Mouse (Mus musculus) liver, embryonic 14.5 days (tissue): ENCODE measurements around the gene Skp1a. TPM values are rescaled to one million over a fixed set of nuclear protein-coding genes. Genes with fewer than 3 reads are reported as not detected.

Experiments
- ATAC-seq: fragments of 200-750 bp; cut with Nextera tagmentation; 2 replicates; pipeline ENCODE4 v1.8.0; 2017; ENCODE audit warnings: moderate number of reproducible peaks, mild to moderate bottlenecking, moderate library complexity; ENCODE audit not compliant: insufficient read depth
- DNase-seq, 3 experiments: peaks; one replicate each; pipeline ENCODE4 v3.0.0-alpha.2; 2012 to 2013; ENCODE audit warnings: low read depth in 3 of 3, low spot score in 3 of 3
- H3K27ac ChIP-seq: fragments of 300-500 bp; sonication (generic); 2 replicates; pipeline ENCODE4 v1.5.1; 2014; ENCODE audit warnings: moderate library complexity, mild to moderate bottlenecking, control low read depth, inconsistent platforms
- H3K27me3 ChIP-seq: fragments of 300-500 bp; sonication (generic); 2 replicates; pipeline ENCODE4 v1.6.1; 2014; ENCODE audit warnings: mild to moderate bottlenecking, low read length, moderate library complexity; ENCODE audit not compliant: control insufficient read depth, insufficient read depth
- H3K36me3 ChIP-seq: fragments of 300-500 bp; sonication (generic); replicated peaks from 2 replicates; pipeline ENCODE4 v1.6.1; 2014; ENCODE audit warnings: low read depth; ENCODE audit not compliant: control insufficient read depth, insufficient read depth
- H3K4me1 ChIP-seq, 2 experiments: fragments of 200-500 bp in 1 of 2; fragments of 300-500 bp in 1 of 2; sonication (generic) in 1 of 2; replicated peaks; 2 replicates each; pipeline ENCODE4 v1.6.1; 2012 to 2014; ENCODE audit warnings: antibody characterized with exemption in 1 of 2, inconsistent platforms in 1 of 2, low read length in 1 of 2; ENCODE audit not compliant: control insufficient read depth in 2 of 2, insufficient read depth in 2 of 2
- H3K4me2 ChIP-seq: fragments of 300-500 bp; sonication (generic); 2 replicates; pipeline ENCODE4 v1.6.1; 2014; ENCODE audit warnings: low read depth, mild to moderate bottlenecking, control low read depth, moderate library complexity
- H3K4me3 ChIP-seq, 2 experiments: fragments of 200-500 bp in 1 of 2; fragments of 300-500 bp in 1 of 2; sonication (generic) in 1 of 2; 2 replicates each; pipeline ENCODE4 v1.5.1; 2012 to 2014; ENCODE audit warnings: low read depth in 2 of 2, low read length in 2 of 2, mild to moderate bottlenecking in 2 of 2, control low read depth in 1 of 2, inconsistent platforms in 1 of 2, moderate library complexity in 1 of 2; ENCODE audit not compliant: insufficient read depth in 1 of 2
- H3K9ac ChIP-seq: fragments of 300-500 bp; sonication (generic); replicated peaks from 2 replicates; pipeline ENCODE4 v1.6.1; 2014; ENCODE audit warnings: mild to moderate bottlenecking, control low read depth, moderate library complexity
- H3K9me3 ChIP-seq: fragments of 300-500 bp; sonication (generic); 2 replicates; pipeline ENCODE4 v1.6.1; 2016; ENCODE audit warnings: low read length, mixed read lengths; ENCODE audit not compliant: control insufficient read depth
- CTCF ChIP-seq: IDR thresholded peaks from 2 replicates; pipeline ENCODE4 v1.5.1; 2016; ENCODE audit warnings: antibody characterized with exemption, low read depth, control low read depth
- EP300 ChIP-seq: IDR thresholded peaks from 2 replicates; pipeline ENCODE4 v1.6.1; 2016; ENCODE audit warnings: antibody characterized with exemption, low read depth
- WGBS: fragments of 180-500 bp; shearing (Covaris S2); extraction: QIAGEN DNeasy Blood & Tissue Kit; methylation state at CpG from one replicate; pipeline ENCODE4 v1.1.7; 2014; ENCODE audit not compliant: insufficient replicate concordance; 5-methylcytosine and 5-hydroxymethylcytosine counted together
- polyA plus RNA-seq, 2 experiments: library from polyadenylated mRNA; depleted of rRNA in 1 of 2; stranded (reverse) in 1 of 2; unstranded in 1 of 2; fragments of >200 nt; fragmentation: Nextera tagmentation in 1 of 2; extraction: Ambion mirVana in 1 of 2; gene quantifications; 2 replicates each; pipeline versions ENCODE4 v1.2.1 to v1.2.3; 2012 to 2014

The Skp1a gene
- polyA plus RNA-seq, 2 experiments = 55.6 to 285 TPM

GRCm38 (mm10) chr11:52274456-52275112, 42.8 kb downstream of the Skp1a start:
- Histone ChIP-seq H3K9ac (no peak overlapping the region), H3K27me3 (no peaks in the 10 kb centered on the region), H3K4me3 (no peak overlapping the region), H3K4me2 (no peak overlapping the region), H3K27ac (no peak overlapping the region), H3K4me1 (no peaks in the 10 kb centered on the region), H3K9me3 (no peaks in the 10 kb centered on the region), H3K36me3 (no peaks in the 10 kb centered on the region)
- TF ChIP-seq EP300 (no peak), CTCF (no peak)
- WGBS = 70% methylated on average over 20 of the region's 20 CpGs
- no peak for ATAC-seq
- DNase-seq = no peak

- H3K9ac ChIP-seq = no peak overlapping the region
- H3K27me3 ChIP-seq = no peaks in the 10 kb centered on the region
- no peak for DNase-seq
- no peak overlapping the region for H3K4me3 ChIP-seq
- no peaks in the 10 kb centered on the region for H3K4me1 ChIP-seq
- H3K36me3 ChIP-seq = no peaks in the 10 kb centered on the region
- WGBS = 56% methylated on average over 8 of the region's 8 CpGs
- no peaks in the 10 kb centered on the region for H3K9me3 ChIP-seq
- no peak overlapping the region for H3K4me2 ChIP-seq
- H3K27ac ChIP-seq = no peak overlapping the region
- no peak for TF ChIP-seq EP300
- no peak for TF ChIP-seq CTCF
- ATAC-seq = no peak
Observed at GRCm38 (mm10) chr11:52275366-52275765, 43.6 kb downstream of the Skp1a start.

- Histone ChIP-seq H3K4me2 (no peak overlapping the region), H3K27me3 (no peaks in the 10 kb centered on the region; the same call in 1 of the 2 replicates), H3K4me3 (no peak overlapping the region), H3K36me3 (no peaks in the 10 kb centered on the region), H3K4me1 (no peaks in the 10 kb centered on the region), H3K9me3 (no peaks in the 10 kb centered on the region), H3K9ac (no peak overlapping the region), H3K27ac (no peak overlapping the region)
- DNase-seq (no peak), ATAC-seq (no peak)
- 55% methylated on average over 9 of the region's 9 CpGs for WGBS
- no peak for TF ChIP-seq CTCF
- TF ChIP-seq EP300 = no peak
Observed at GRCm38 (mm10) chr11:52275774-52276555, 44.2 kb downstream of the Skp1a start.

- peaks cover 6% of the 10 kb centered on the region for H3K27me3 ChIP-seq
- no peaks in the 10 kb centered on the region for H3K4me1 ChIP-seq
- no peak overlapping the region for H3K4me3 ChIP-seq
- H3K9ac ChIP-seq = no peak overlapping the region
- H3K9me3 ChIP-seq = no peaks in the 10 kb centered on the region
- 59% methylated on average over 8 of the region's 8 CpGs for WGBS
- no peak for TF ChIP-seq CTCF
- TF ChIP-seq EP300 = no peak
- no peak overlapping the region for H3K4me2 ChIP-seq
- no peak overlapping the region for H3K27ac ChIP-seq
- DNase-seq = no peak
- no peaks in the 10 kb centered on the region for H3K36me3 ChIP-seq
- ATAC-seq = no peak
Observed at GRCm38 (mm10) chr11:52276961-52277391, 45.2 kb downstream of the Skp1a start.

- no peak overlapping the region for H3K27ac ChIP-seq
- H3K4me3 ChIP-seq = no peak overlapping the region
- ATAC-seq = no peak
- no peaks in the 10 kb centered on the region for H3K9me3 ChIP-seq
- H3K27me3 ChIP-seq = peaks cover 13% of the 10 kb centered on the region
- no peak overlapping the region for H3K9ac ChIP-seq
- H3K4me2 ChIP-seq = no peak overlapping the region
- H3K36me3 ChIP-seq = no peaks in the 10 kb centered on the region
- 73% methylated on average over 6 of the region's 6 CpGs for WGBS
- no peak for DNase-seq
- TF ChIP-seq CTCF (no peak), EP300 (no peak)
- H3K4me1 ChIP-seq = no peaks in the 10 kb centered on the region
Observed at GRCm38 (mm10) chr11:52277433-52278150, 45.8 kb downstream of the Skp1a start.
